Mouse (Mus musculus) midbrain, embryonic 12.5 days (tissue): ENCODE data around the gene Bst1. TPM values are rescaled to one million over a fixed set of nuclear protein-coding genes. Genes with fewer than 3 reads are reported as not detected.
A peak's percentile ranks its signal among the peaks of the same experiment; 100 is the strongest.

ENCODE experiments used
- ATAC-seq: fragments of 200-750 bp; cut with Nextera tagmentation; 2 replicates; pipeline ENCODE4 v1.8.0; 2017; ENCODE audit warnings: low read depth, moderate TSS enrichment, moderate library complexity; ENCODE audit not compliant: low FRiP score
- H3K27ac ChIP-seq: fragments of 300-500 bp; sonication (generic); replicated peaks from 2 replicates; pipeline ENCODE4 v1.5.1; 2016; ENCODE audit warnings: mild to moderate bottlenecking
- H3K27me3 ChIP-seq: fragments of 300-500 bp; sonication (generic); 2 replicates; pipeline ENCODE4 v1.6.1; 2016; ENCODE audit warnings: mild to moderate bottlenecking
- H3K36me3 ChIP-seq: fragments of 300-500 bp; sonication (generic); 2 replicates; pipeline ENCODE4 v1.6.1; 2016
- H3K4me1 ChIP-seq: fragments of 300-500 bp; sonication (generic); 2 replicates; pipeline ENCODE4 v1.6.1; 2016
- H3K4me2 ChIP-seq: fragments of 300-500 bp; sonication (generic); replicated peaks from 2 replicates; pipeline ENCODE4 v1.6.1; 2016; ENCODE audit warnings: mild to moderate bottlenecking, moderate library complexity
- H3K4me3 ChIP-seq: fragments of 300-500 bp; sonication (generic); 2 replicates; pipeline ENCODE4 v1.5.1; 2016; ENCODE audit warnings: mild to moderate bottlenecking
- H3K9ac ChIP-seq: fragments of 300-500 bp; sonication (generic); replicated peaks from 2 replicates; pipeline ENCODE4 v1.6.1; 2016; ENCODE audit warnings: mild to moderate bottlenecking, moderate library complexity
- H3K9me3 ChIP-seq: fragments of 300-500 bp; sonication (generic); 2 replicates; pipeline ENCODE4 v1.6.1; 2016; ENCODE audit warnings: mild to moderate bottlenecking
- WGBS: fragments of 180-500 bp; shearing (Covaris S2); methylation state at CpG from one replicate; pipeline ENCODE4 v1.1.7; 2016; 5-methylcytosine and 5-hydroxymethylcytosine counted together
- polyA plus RNA-seq: library from polyadenylated mRNA; unstranded; fragments of >200 nt; fragmentation: Nextera tagmentation; extraction: Ambion mirVana; gene quantifications from 2 replicates; pipeline ENCODE4 v1.2.1, GENCODE M21; 2016

The Bst1 gene
- 0.17 TPM in 1 of 2 replicates, not detected in the other for polyA plus RNA-seq

- WGBS = 51% methylated on average over 12 of the region's 12 CpGs
- no peaks in the 10 kb centered on the region for H3K4me1 ChIP-seq
- no peak for ATAC-seq
- no peaks in the 10 kb centered on the region for H3K36me3 ChIP-seq
- no peak within 1 kb of the TSS for H3K4me2 ChIP-seq
- no peak within 1 kb of the TSS for H3K9ac ChIP-seq
- no peaks in the 10 kb centered on the region for H3K9me3 ChIP-seq
- H3K27ac ChIP-seq = no peak within 1 kb of the TSS
- H3K27me3 ChIP-seq = no peaks in the 10 kb centered on the region
- no peak within 1 kb of the TSS for H3K4me3 ChIP-seq
Measured at GRCm38 (mm10) chr5:43818695-43819094, at the start of gene Bst1. Gene Bst1 (plus strand): TSS chr5:43818885.

GRCm38 (mm10) chr5:43770618-43771354 is 47.9 kb upstream of the Bst1 start:
- no peak overlapping the region for H3K9ac ChIP-seq
- no peak overlapping the region for H3K4me3 ChIP-seq
- 91% methylated on average over 3 of the region's 3 CpGs for WGBS
- peaks cover 32% of the 10 kb centered on the region for H3K36me3 ChIP-seq
- H3K4me1 ChIP-seq = no peaks in the 10 kb centered on the region
- H3K27me3 ChIP-seq = no peaks in the 10 kb centered on the region
- no peak overlapping the region for H3K27ac ChIP-seq
- H3K4me2 ChIP-seq = no peak overlapping the region
- H3K9me3 ChIP-seq = no peaks in the 10 kb centered on the region
- no peak for ATAC-seq

GRCm38 (mm10) chr5:43771555-43771954 is 47.1 kb upstream of the Bst1 start:
- WGBS = 96% methylated on average over 3 of the region's 3 CpGs
- Histone ChIP-seq H3K36me3 (peaks cover 27% of the 10 kb centered on the region), H3K4me1 (no peaks in the 10 kb centered on the region; the same call in 1 of the 2 replicates), H3K27ac (no peak overlapping the region), H3K9me3 (no peaks in the 10 kb centered on the region), H3K27me3 (no peaks in the 10 kb centered on the region), H3K4me3 (no peak overlapping the region), H3K4me2 (no peak overlapping the region), H3K9ac (no peak overlapping the region)
- no peak for ATAC-seq

- no peak for ATAC-seq
- H3K4me2 ChIP-seq = no peak overlapping the region
- H3K4me3 ChIP-seq = no peak overlapping the region
- H3K36me3 ChIP-seq = no peaks in the 10 kb centered on the region
- H3K27me3 ChIP-seq = no peaks in the 10 kb centered on the region
- H3K9ac ChIP-seq = no peak overlapping the region
- H3K9me3 ChIP-seq = no peaks in the 10 kb centered on the region
- peaks cover 5% of the 10 kb centered on the region for H3K4me1 ChIP-seq
- no peak overlapping the region for H3K27ac ChIP-seq
Measured at GRCm38 (mm10) chr5:43776407-43776806, 42.3 kb upstream of the Bst1 start.

- Histone ChIP-seq H3K4me2 (no peak overlapping the region), H3K4me3 (no peak overlapping the region), H3K36me3 (no peaks in the 10 kb centered on the region), H3K4me1 (peaks cover 5% of the 10 kb centered on the region), H3K9me3 (no peaks in the 10 kb centered on the region), H3K27me3 (no peaks in the 10 kb centered on the region), H3K9ac (no peak overlapping the region), H3K27ac (no peak overlapping the region)
- whole genome bisulfite sequencing = 72% methylated on average over 1 of the region's 1 CpGs
- no peak for ATAC-seq
Measured at GRCm38 (mm10) chr5:43776993-43777392, 41.7 kb upstream of the Bst1 start.

GRCm38 (mm10) chr5:43778583-43778982 is 40.1 kb upstream of the Bst1 start:
- Histone ChIP-seq H3K9me3 (no peaks in the 10 kb centered on the region), H3K4me3 (no peak overlapping the region), H3K27ac (no peak overlapping the region), H3K4me2 (no peak overlapping the region), H3K9ac (no peak overlapping the region), H3K27me3 (no peaks in the 10 kb centered on the region), H3K4me1 (peaks cover 11% of the 10 kb centered on the region), H3K36me3 (no peaks in the 10 kb centered on the region)
- ATAC-seq = no peak
- 88% methylated on average over 3 of the region's 3 CpGs for WGBS

GRCm38 (mm10) chr5:43781423-43781976 is 37.2 kb upstream of the Bst1 start:
- WGBS = under 1% methylated on average over 36 of the region's 61 CpGs
- Histone ChIP-seq H3K9ac (peak overlapping the region; percentile 92), H3K27me3 (no peaks in the 10 kb centered on the region), H3K4me3 (peak overlapping the region; percentile 95), H3K4me1 (peaks cover 11% of the 10 kb centered on the region), H3K27ac (peak overlapping the region; percentile 95), H3K9me3 (no peaks in the 10 kb centered on the region), H3K4me2 (peak overlapping the region; percentile 62), H3K36me3 (no peaks in the 10 kb centered on the region)
- ATAC-seq = peak; percentile 68

GRCm38 (mm10) chr5:43781977-43782930 is 36.4 kb upstream of the Bst1 start:
- Histone ChIP-seq H3K9me3 (no peaks in the 10 kb centered on the region), H3K9ac (peak overlapping the region; percentile 92), H3K4me3 (peak overlapping the region; percentile 95), H3K4me2 (peak overlapping the region; percentile 66), H3K36me3 (no peaks in the 10 kb centered on the region), H3K27ac (peak overlapping the region; percentile 95), H3K4me1 (peaks cover 11% of the 10 kb centered on the region), H3K27me3 (no peaks in the 10 kb centered on the region)
- WGBS = 6% methylated on average over 47 of the region's 82 CpGs
- peak; percentile 94 for ATAC-seq

- Histone ChIP-seq H3K4me1 (peaks cover 11% of the 10 kb centered on the region), H3K27me3 (no peaks in the 10 kb centered on the region), H3K9me3 (no peaks in the 10 kb centered on the region), H3K4me3 (no peak overlapping the region), H3K9ac (no peak overlapping the region), H3K27ac (no peak overlapping the region), H3K4me2 (no peak overlapping the region), H3K36me3 (no peaks in the 10 kb centered on the region)
- WGBS = 86% methylated on average over 2 of the region's 2 CpGs
- no peak for ATAC-seq
Measured at GRCm38 (mm10) chr5:43783996-43784395, 34.7 kb upstream of the Bst1 start.

- Histone ChIP-seq H3K9me3 (no peaks in the 10 kb centered on the region), H3K9ac (no peak overlapping the region), H3K4me2 (no peak overlapping the region), H3K4me3 (no peak overlapping the region), H3K36me3 (no peaks in the 10 kb centered on the region), H3K4me1 (peaks cover 6% of the 10 kb centered on the region; the same call in 1 of the 2 replicates), H3K27ac (no peak overlapping the region), H3K27me3 (no peaks in the 10 kb centered on the region)
- ATAC-seq = no peak
- 90% methylated on average over 4 of the region's 4 CpGs for WGBS
Measured at GRCm38 (mm10) chr5:43786607-43787006, 32.1 kb upstream of the Bst1 start.

- no peak overlapping the region for H3K9ac ChIP-seq
- H3K27me3 ChIP-seq = no peaks in the 10 kb centered on the region
- no peaks in the 10 kb centered on the region for H3K9me3 ChIP-seq
- no peaks in the 10 kb centered on the region for H3K4me1 ChIP-seq
- no peak overlapping the region for H3K27ac ChIP-seq
- 79% methylated on average over 9 of the region's 9 CpGs for WGBS
- no peak overlapping the region for H3K4me3 ChIP-seq
- ATAC-seq = no peak
- H3K4me2 ChIP-seq = no peak overlapping the region
- H3K36me3 ChIP-seq = no peaks in the 10 kb centered on the region
Measured at GRCm38 (mm10) chr5:43787976-43788752, 30.5 kb upstream of the Bst1 start.
